Mouse (Mus musculus) heart, adult 2 months (tissue): ENCODE measurements at regions not wholly inside any gene's neighbourhood (a gene's known extent, or its start where the extent isn't known, plus 50 kb on each side); places are given as distances from the start of the nearest gene placed in this dataset.
A peak's percentile ranks its signal among the peaks of the same experiment; 100 is the strongest.

Experiments
- DNase-seq, 2 experiments: peaks; one replicate each; pipeline ENCODE4 v3.0.0; 2021
- H3K27ac ChIP-seq: fragments of 200-600 bp; 2 replicates; pipeline ENCODE4 v1.8.1; 2022
- H3K27me3 ChIP-seq: fragments of 200-500 bp; 2 replicates; pipeline ENCODE4 v1.6.1; 2012; ENCODE audit warnings: mild to moderate bottlenecking, low read length, inconsistent platforms, mixed read lengths; ENCODE audit not compliant: control insufficient read depth, insufficient read depth
- H3K36me3 ChIP-seq: fragments of 200-500 bp; 2 replicates; pipeline ENCODE4 v1.6.1; 2012; ENCODE audit warnings: low read length, inconsistent platforms; ENCODE audit not compliant: control insufficient read depth, insufficient read depth
- H3K4me1 ChIP-seq: fragments of 200-500 bp; 2 replicates; pipeline ENCODE4 v1.6.1; 2011; ENCODE audit warnings: low read length; ENCODE audit not compliant: control insufficient read depth, insufficient read depth
- H3K4me3 ChIP-seq: fragments of 200-600 bp; 2 replicates; pipeline ENCODE4 v1.8.1; 2022
- H3K79me2 ChIP-seq: fragments of 200-500 bp; replicated peaks from 2 replicates; pipeline ENCODE4 v1.6.1; 2012; ENCODE audit warnings: mild to moderate bottlenecking, inconsistent platforms, low read length, moderate library complexity, mixed read lengths; ENCODE audit not compliant: control insufficient read depth, insufficient read depth
- H3K9ac ChIP-seq: fragments of 200-500 bp; 2 replicates; pipeline ENCODE4 v1.6.1; 2012; ENCODE audit warnings: low read depth, mild to moderate bottlenecking, control low read depth, inconsistent platforms, low read length, mixed read lengths
- CTCF ChIP-seq: fragments of 200-600 bp; IDR thresholded peaks from 2 replicates; pipeline ENCODE4 v1.8.1; 2022; ENCODE audit warnings: antibody characterized with exemption, mild to moderate bottlenecking, moderate library complexity
- EP300 ChIP-seq: fragments of 200-500 bp; IDR thresholded peaks from 2 replicates; pipeline ENCODE4 v1.6.1; 2011; ENCODE audit warnings: low read depth, low read length, control low read depth; ENCODE audit not compliant: insufficient read depth
- POLR2A ChIP-seq: fragments of 200-500 bp; IDR thresholded peaks from 2 replicates; pipeline ENCODE4 v1.6.1; 2011; ENCODE audit warnings: mild to moderate bottlenecking, low read depth, low read length, control low read depth; ENCODE audit not compliant: insufficient read depth
- whole genome bisulfite sequencing: fragments of 180-500 bp; shearing (Covaris S2); methylation state at CpG from one replicate; pipeline ENCODE4 v1.1.7; 2018; 5-methylcytosine and 5-hydroxymethylcytosine counted together
- intact Hi-C: fragments of 180-260 bp; cut with DNase I; formaldehyde crosslinking; loops from one replicate; pipeline ENCODE4 v1.15.1; 2025

- H3K79me2 ChIP-seq = no peaks in the 10 kb centered on the region
- H3K27me3 ChIP-seq = no peaks in the 10 kb centered on the region
- H3K27ac ChIP-seq = peak overlapping the region; percentile 86
- H3K4me3 ChIP-seq = no peak overlapping the region
- DNase-seq = peak; percentile 30 to 54
- 49% methylated on average over 6 of the region's 6 CpGs for WGBS
- peaks cover 2% of the 10 kb centered on the region for H3K4me1 ChIP-seq
- peak overlapping the region; percentile 65; the same call in 1 of the 2 replicates for H3K9ac ChIP-seq
- peaks cover 2% of the 10 kb centered on the region; the same call in 1 of the 2 replicates for H3K36me3 ChIP-seq
- TF ChIP-seq EP300 (no peak), POLR2A (no peak), CTCF (no peak)
- intact Hi-C loops = loop anchor here (5.0 to 10.0 kb wide), 2 partner anchors 161 to 231 kb away; partner anchors contain the start of gene AI593442
These were observed 156.6 kb upstream of the AI593442 start for GRCm38 (mm10) chr9:52836151-52836630.

- Histone ChIP-seq H3K27ac (peak overlapping the region; percentile 86), H3K4me1 (peaks cover 2% of the 10 kb centered on the region), H3K79me2 (no peaks in the 10 kb centered on the region), H3K4me3 (no peak overlapping the region), H3K36me3 (peaks cover 2% of the 10 kb centered on the region; the same call in 1 of the 2 replicates), H3K27me3 (no peaks in the 10 kb centered on the region), H3K9ac (peak overlapping the region; percentile 65; the same call in 1 of the 2 replicates)
- DNase-seq = peak in 1 of 2 experiments; percentile 44
- TF ChIP-seq CTCF = no peak
- TF ChIP-seq POLR2A = no peak
- TF ChIP-seq EP300 = no peak
- intact Hi-C loops = loop anchor here (5.0 to 10.0 kb wide), 2 partner anchors 161 to 232 kb away; partner anchors contain the start of gene AI593442
- 48% methylated on average over 8 of the region's 8 CpGs for WGBS
These were observed 156.0 kb upstream of the AI593442 start for GRCm38 (mm10) chr9:52835481-52836150.

GRCm38 (mm10) chr9:52826781-52827180 is 147.2 kb upstream of the AI593442 start:
- H3K27me3 ChIP-seq = no peaks in the 10 kb centered on the region
- 70% methylated on average over 1 of the region's 1 CpGs for WGBS
- no peak for DNase-seq
- H3K9ac ChIP-seq = no peak overlapping the region
- H3K27ac ChIP-seq = no peak overlapping the region
- no peak overlapping the region for H3K4me3 ChIP-seq
- intact Hi-C loops = no loop called here
- no peaks in the 10 kb centered on the region for H3K36me3 ChIP-seq
- TF ChIP-seq POLR2A (no peak), CTCF (no peak), EP300 (no peak)
- no peaks in the 10 kb centered on the region for H3K4me1 ChIP-seq
- H3K79me2 ChIP-seq = no peaks in the 10 kb centered on the region

- Histone ChIP-seq H3K79me2 (no peaks in the 10 kb centered on the region), H3K36me3 (no peaks in the 10 kb centered on the region), H3K27me3 (no peaks in the 10 kb centered on the region), H3K4me1 (no peaks in the 10 kb centered on the region), H3K4me3 (no peak overlapping the region), H3K9ac (no peak overlapping the region), H3K27ac (no peak overlapping the region)
- intact Hi-C loops = no loop called here
- WGBS = 77% methylated on average over 4 of the region's 4 CpGs
- DNase-seq = no peak
- no peak for TF ChIP-seq POLR2A
- TF ChIP-seq EP300 = no peak
- TF ChIP-seq CTCF = no peak
These were observed 136.7 kb upstream of the AI593442 start for GRCm38 (mm10) chr9:52816309-52816708.

- intact Hi-C loops = no loop called here
- no peak for DNase-seq
- no peak overlapping the region for H3K27ac ChIP-seq
- no peak overlapping the region for H3K4me3 ChIP-seq
- no peaks in the 10 kb centered on the region for H3K27me3 ChIP-seq
- no peaks in the 10 kb centered on the region for H3K79me2 ChIP-seq
- no peak overlapping the region for H3K9ac ChIP-seq
- H3K36me3 ChIP-seq = no peaks in the 10 kb centered on the region
- WGBS = 91% methylated on average over 13 of the region's 13 CpGs
- no peaks in the 10 kb centered on the region; the same call in 1 of the 2 replicates for H3K4me1 ChIP-seq
- no peak for TF ChIP-seq POLR2A
- TF ChIP-seq CTCF = no peak
- no peak for TF ChIP-seq EP300
These were observed 123.4 kb upstream of the AI593442 start for GRCm38 (mm10) chr9:52802969-52803368.

GRCm38 (mm10) chr9:52801801-52802200 is 122.2 kb upstream of the AI593442 start:
- Histone ChIP-seq H3K79me2 (no peaks in the 10 kb centered on the region), H3K27me3 (no peaks in the 10 kb centered on the region), H3K4me1 (no peaks in the 10 kb centered on the region; the same call in 1 of the 2 replicates), H3K9ac (no peak overlapping the region), H3K4me3 (no peak overlapping the region), H3K27ac (no peak overlapping the region), H3K36me3 (no peaks in the 10 kb centered on the region)
- intact Hi-C loops = no loop called here
- WGBS = 65% methylated on average over 5 of the region's 5 CpGs
- no peak for TF ChIP-seq CTCF
- TF ChIP-seq EP300 = no peak
- no peak for TF ChIP-seq POLR2A
- no peak for DNase-seq
